Mouse (Mus musculus): ENCODE results near the gene Col11a2.

GRCm38 (mm10) chr17:34079002-34079401 lies 39.8 kb downstream of the Col11a2 start:
- no peak for TF ChIP-seq EP300 (IDR thresholded peaks at IDR 0.05; ENCODE audit: low read depth)
- no peak for TF ChIP-seq CTCF (IDR thresholded peaks at IDR 0.05; ENCODE audit: low read depth)

Measured in liver, embryonic 14.5 days (tissue).